Mouse (Mus musculus) G1E-ER4 (cell line): ENCODE data around the gene Ypel2. TPM values are rescaled to one million over a fixed set of nuclear protein-coding genes. Genes with fewer than 3 reads are reported as not detected.

Source experiments
- GATA1 ChIP-seq: IDR thresholded peaks from one replicate; pipeline ENCODE4 v1.8.0; 2012; ENCODE audit warnings: low read length, inconsistent platforms
- polyA plus RNA-seq: library from polyadenylated mRNA; stranded (reverse); fragments of >175 nt; gene quantifications from 2 replicates; pipeline ENCODE4 v1.2.3, GENCODE M21; 2012

Gene Ypel2
- polyA plus RNA-seq, 1 experiment: 3.1 TPM

- no peak for TF ChIP-seq GATA1
Measured at GRCm38 (mm10) chr11:86906767-86907662, 86.5 kb downstream of the Ypel2 start.

- no peak for TF ChIP-seq GATA1
Measured at GRCm38 (mm10) chr11:86906257-86906656, 87.2 kb downstream of the Ypel2 start.

GRCm38 (mm10) chr11:86905261-86905660 lies 88.2 kb downstream of the Ypel2 start:
- TF ChIP-seq GATA1: no peak

GRCm38 (mm10) chr11:86904706-86905105 lies 88.8 kb downstream of the Ypel2 start:
- no peak for TF ChIP-seq GATA1

- TF ChIP-seq GATA1: no peak
Measured at GRCm38 (mm10) chr11:86898367-86898766, 95.1 kb downstream of the Ypel2 start.

- no peak for TF ChIP-seq GATA1
Measured at GRCm38 (mm10) chr11:86895567-86895966, 97.9 kb downstream of the Ypel2 start.

- TF ChIP-seq GATA1: no peak
Measured at GRCm38 (mm10) chr11:86895156-86895555, 98.4 kb downstream of the Ypel2 start.

GRCm38 (mm10) chr11:86894171-86894577 lies 99.3 kb downstream of the Ypel2 start:
- TF ChIP-seq GATA1: no peak

- no peak for TF ChIP-seq GATA1
Measured at GRCm38 (mm10) chr11:86892996-86893670, 100.4 kb downstream of the Ypel2 start.

Other genes with a start within 250 kb of the Ypel2 start
- 71.9 and 86.5 TPM in 2 replicates for gene Cltc, start 236.1 kb downstream of the Ypel2 start, polyA plus RNA-seq
- gene Dhx40, start 186.0 kb downstream of the Ypel2 start, polyA plus RNA-seq: 3.5 and 5.2 TPM in 2 replicates
- 0.50 and 0.83 TPM in 2 replicates for gene Gdpd1, start 80.4 kb upstream of the Ypel2 start, polyA plus RNA-seq
- gene Smg8, start 93.1 kb upstream of the Ypel2 start, polyA plus RNA-seq: 4.7 and 6.0 TPM in 2 replicates
- gene Prr11, start 115.0 kb upstream of the Ypel2 start, polyA plus RNA-seq: 0.64 and 1.0 TPM in 2 replicates
- 0.28 and 0.79 TPM in 2 replicates for gene Ska2, start 115.5 kb upstream of the Ypel2 start, polyA plus RNA-seq
- gene Trim37, start 133.4 kb upstream of the Ypel2 start, polyA plus RNA-seq: 16.4 and 17.9 TPM in 2 replicates